Mouse (Mus musculus): ENCODE data around the gene Ppp2r3a. TPM values are rescaled to one million over a fixed set of nuclear protein-coding genes. Genes with fewer than 3 reads are reported as not detected.
A peak's percentile ranks its signal among the peaks of the same experiment; 100 is the strongest.

Ppp2r3a gene
- polyA plus RNA-seq, 1 experiment from 2014 or later, result 2.6 TPM

DNA sequence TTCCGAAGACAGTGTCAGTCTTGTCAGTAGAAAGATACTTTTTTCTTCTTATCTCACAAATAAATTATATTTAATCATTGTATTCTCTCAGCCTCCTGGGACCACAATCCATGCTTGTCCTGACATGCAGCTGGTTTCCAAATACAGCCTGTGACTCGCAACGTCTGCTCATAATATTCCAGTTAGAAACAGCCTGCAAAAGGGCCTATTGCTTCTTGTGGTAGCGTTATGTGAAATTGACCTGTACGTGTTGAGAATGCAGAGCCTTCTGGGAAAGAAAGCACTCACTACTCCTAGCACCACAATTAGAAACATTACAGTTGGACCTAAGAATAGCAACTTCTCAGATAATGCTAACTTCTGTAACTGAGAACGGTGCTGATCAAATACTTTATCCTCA, 52.8 kb downstream of the Ppp2r3a start:
- Histone ChIP-seq H3K9me3 (ENCODE audit: low read length) (no peaks in the 10 kb centered on the region), H3K27me3 (ENCODE audit: insufficient read depth, low read length) (no peaks in the 10 kb centered on the region)
- DNase-seq, result no peak

DNA sequence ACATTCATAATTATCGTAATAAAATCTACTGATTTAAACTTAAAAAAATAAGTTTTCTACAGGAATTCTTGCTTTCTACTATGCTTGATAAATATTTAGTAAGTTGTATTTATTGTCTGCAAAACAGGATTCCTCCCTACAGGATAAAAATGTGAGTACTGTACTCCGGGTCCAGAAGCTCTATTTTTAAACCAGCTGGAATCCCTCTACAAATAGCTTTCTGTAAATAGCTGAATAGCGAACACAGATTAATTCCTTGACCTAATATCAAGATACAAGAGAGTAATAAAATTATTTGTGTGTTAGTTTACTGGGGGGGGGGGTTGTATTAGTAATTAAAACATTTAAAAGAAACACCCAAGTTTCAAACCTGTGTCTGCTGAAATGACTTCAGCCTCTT, 53.3 kb downstream of the Ppp2r3a start:
- no peak overlapping the region for H3K4me2 ChIP-seq (ENCODE audit: low read depth, low read length)
- no peaks in the 10 kb centered on the region for H3K27me3 ChIP-seq (ENCODE audit: insufficient read depth, low read length)
- H3K9ac ChIP-seq (replicated peaks), result no peak overlapping the region
- H3K27ac ChIP-seq (ENCODE audit: low read depth), result no peak overlapping the region
- H3K4me1 ChIP-seq (ENCODE audit: insufficient read depth), result no peaks in the 10 kb centered on the region
- 80% methylated on average over 3 of the region's 3 CpGs for WGBS (ENCODE audit: insufficient replicate concordance)
- 0 out of 2 replicates have a peak, but pooled peaks cover 2% of the 10 kb centered on the region for H3K36me3 ChIP-seq (replicated peaks; ENCODE audit: insufficient read depth, low read length)
- ATAC-seq, result no peak
- no peak for TF ChIP-seq EP300 (IDR thresholded peaks at IDR 0.05; ENCODE audit: low read depth)
- TF ChIP-seq CTCF (IDR thresholded peaks at IDR 0.05; ENCODE audit: low read depth), result no peak
- no peak overlapping the region for H3K4me3 ChIP-seq (ENCODE audit: low read depth, low read length)
- DNase-seq, result no peak
- H3K9me3 ChIP-seq (ENCODE audit: low read length), result no peaks in the 10 kb centered on the region

More for the DNA sequence above, 52.8 kb downstream of the Ppp2r3a start:
- Histone ChIP-seq H3K4me3 (ENCODE audit: low read depth, low read length) (no peak overlapping the region), H3K36me3 (replicated peaks; ENCODE audit: insufficient read depth, low read length) (0 out of 2 replicates have a peak, but pooled peaks cover 2% of the 10 kb centered on the region), H3K4me1 (ENCODE audit: insufficient read depth) (no peaks in the 10 kb centered on the region), H3K9ac (replicated peaks) (no peak overlapping the region), H3K4me2 (ENCODE audit: low read depth, low read length) (no peak overlapping the region), H3K27ac (ENCODE audit: low read depth) (no peak overlapping the region)
- no peak for TF ChIP-seq EP300 (IDR thresholded peaks at IDR 0.05; ENCODE audit: low read depth)
- no peak for TF ChIP-seq CTCF (IDR thresholded peaks at IDR 0.05; ENCODE audit: low read depth)
- 67% methylated on average over 6 of the region's 6 CpGs for whole genome bisulfite sequencing (ENCODE audit: insufficient replicate concordance)
- no peak for ATAC-seq

DNA sequence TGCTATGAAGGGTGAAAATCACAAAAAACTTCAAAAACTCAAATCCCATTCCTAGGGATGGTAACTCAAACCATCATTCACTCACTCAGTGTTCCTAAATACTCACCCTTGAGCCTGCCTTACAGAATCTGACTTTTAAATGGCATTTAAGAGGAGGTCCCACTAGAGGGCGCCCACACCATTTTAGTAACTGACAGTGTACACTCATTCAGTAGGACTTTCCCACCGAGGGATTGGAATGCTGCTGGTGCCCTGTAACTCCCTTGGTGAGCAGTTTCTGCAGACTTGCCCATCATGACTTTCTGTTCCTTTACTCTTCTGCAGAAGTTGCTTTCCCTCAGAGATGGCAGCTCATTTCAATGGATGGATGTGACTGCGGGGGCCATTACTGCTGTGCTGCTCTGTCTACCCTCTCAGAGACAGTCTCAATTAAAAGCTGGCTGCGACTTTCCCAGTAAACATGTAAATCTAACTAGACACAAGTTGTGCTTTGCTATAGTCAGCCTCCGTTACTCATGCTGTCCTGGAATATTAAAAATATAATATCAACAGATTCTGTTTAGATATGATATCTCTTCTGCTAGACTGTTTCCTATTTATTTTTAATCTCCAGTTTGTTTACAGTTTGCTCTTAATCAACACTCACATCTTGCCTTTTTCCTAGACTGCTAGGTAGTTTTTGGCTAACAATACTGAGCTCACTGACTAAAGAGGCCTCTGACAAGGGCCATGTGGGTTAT, 69.5 kb downstream of the Ppp2r3a start:
- peaks cover 7% of the 10 kb centered on the region for H3K36me3 ChIP-seq (replicated peaks; ENCODE audit: insufficient read depth, low read length)
- no peak overlapping the region for H3K27ac ChIP-seq (ENCODE audit: low read depth)
- H3K4me1 ChIP-seq (ENCODE audit: insufficient read depth), result no peaks in the 10 kb centered on the region
- H3K4me3 ChIP-seq (ENCODE audit: low read depth, low read length), result no peak overlapping the region
- DNase-seq, result peak; percentile 84
- TF ChIP-seq CTCF (IDR thresholded peaks at IDR 0.05; ENCODE audit: low read depth) (peak; percentile 89), EP300 (IDR thresholded peaks at IDR 0.05; ENCODE audit: low read depth) (no peak)
- H3K9ac ChIP-seq (replicated peaks), result no peak overlapping the region
- H3K9me3 ChIP-seq (ENCODE audit: low read length), result no peaks in the 10 kb centered on the region
- H3K4me2 ChIP-seq (ENCODE audit: low read depth, low read length), result no peak overlapping the region
- peak; percentile 57; the same call in 1 of the 2 replicates for ATAC-seq
- WGBS (ENCODE audit: insufficient replicate concordance), result 37% methylated on average over 5 of the region's 5 CpGs
- no peaks in the 10 kb centered on the region for H3K27me3 ChIP-seq (ENCODE audit: insufficient read depth, low read length)

- H3K4me3 ChIP-seq (ENCODE audit: low read depth, low read length), result no peak overlapping the region
- WGBS (ENCODE audit: insufficient replicate concordance), result 79% methylated on average over 6 of the region's 6 CpGs
- no peak for DNase-seq
- no peaks in the 10 kb centered on the region for H3K4me1 ChIP-seq (ENCODE audit: insufficient read depth)
- H3K36me3 ChIP-seq (replicated peaks; ENCODE audit: insufficient read depth, low read length), result peaks cover 9% of the 10 kb centered on the region
- no peak overlapping the region for H3K27ac ChIP-seq (ENCODE audit: low read depth)
- H3K9me3 ChIP-seq (ENCODE audit: low read length), result no peaks in the 10 kb centered on the region
- no peak overlapping the region for H3K4me2 ChIP-seq (ENCODE audit: low read depth, low read length)
- TF ChIP-seq EP300 (IDR thresholded peaks at IDR 0.05; ENCODE audit: low read depth), result no peak
- TF ChIP-seq CTCF (IDR thresholded peaks at IDR 0.05; ENCODE audit: low read depth), result no peak
- no peaks in the 10 kb centered on the region for H3K27me3 ChIP-seq (ENCODE audit: insufficient read depth, low read length)
- no peak for ATAC-seq
- no peak overlapping the region for H3K9ac ChIP-seq (replicated peaks)
These were observed 70.3 kb downstream of the Ppp2r3a start for GRCm38 (mm10) chr9:101181291-101181690.

DNA sequence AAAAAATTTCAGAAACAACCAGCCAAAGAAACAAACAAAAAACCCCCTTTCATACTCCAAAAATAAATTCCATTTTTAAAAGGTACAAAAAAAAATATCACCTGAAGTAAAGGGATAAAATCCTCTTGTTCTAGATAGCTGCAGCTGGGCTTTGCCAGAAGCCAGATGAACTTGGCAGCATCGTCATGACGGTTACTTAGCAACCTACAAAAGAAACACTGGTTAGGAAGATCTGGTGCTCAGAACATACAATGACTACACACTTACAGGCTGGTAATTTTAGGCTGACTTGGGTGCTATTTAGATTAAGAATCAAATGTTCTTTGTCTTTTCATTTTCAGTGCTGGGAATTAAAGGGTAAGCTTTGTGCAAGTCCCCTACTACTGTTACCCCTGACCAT, 71.4 kb downstream of the Ppp2r3a start:
- WGBS (ENCODE audit: insufficient replicate concordance), result 72% methylated on average over 2 of the region's 2 CpGs
- Histone ChIP-seq H3K4me1 (ENCODE audit: insufficient read depth) (no peaks in the 10 kb centered on the region), H3K4me2 (ENCODE audit: low read depth, low read length) (no peak overlapping the region), H3K27ac (ENCODE audit: low read depth) (no peak overlapping the region), H3K9me3 (ENCODE audit: low read length) (no peaks in the 10 kb centered on the region), H3K36me3 (replicated peaks; ENCODE audit: insufficient read depth, low read length) (peaks cover 6% of the 10 kb centered on the region), H3K27me3 (ENCODE audit: insufficient read depth, low read length) (no peaks in the 10 kb centered on the region), H3K9ac (replicated peaks) (no peak overlapping the region), H3K4me3 (ENCODE audit: low read depth, low read length) (no peak overlapping the region)
- TF ChIP-seq CTCF (IDR thresholded peaks at IDR 0.05; ENCODE audit: low read depth) (no peak), EP300 (IDR thresholded peaks at IDR 0.05; ENCODE audit: low read depth) (no peak)
- ATAC-seq, result no peak
- DNase-seq, result no peak

DNA sequence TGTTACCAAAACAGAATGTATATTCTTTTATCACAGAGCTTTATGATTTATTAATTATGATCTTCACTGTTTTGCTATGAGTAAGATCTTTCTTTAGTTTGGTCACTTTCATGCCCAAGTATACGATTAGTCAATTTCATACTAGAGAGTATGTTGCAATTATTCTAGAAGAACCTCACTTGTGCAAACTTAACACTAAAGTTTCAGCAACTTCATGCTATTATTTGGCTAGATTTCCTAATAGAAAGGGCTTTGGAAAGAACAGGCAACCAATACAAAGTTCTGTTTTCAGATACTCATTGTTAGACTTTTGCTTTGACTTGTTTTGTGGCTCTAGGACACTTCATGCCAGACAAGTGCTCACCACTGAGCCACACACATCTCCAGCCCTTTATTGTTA, 91.0 kb downstream of the Ppp2r3a start:
- Histone ChIP-seq H3K27me3 (ENCODE audit: insufficient read depth, low read length) (no peaks in the 10 kb centered on the region), H3K4me1 (ENCODE audit: insufficient read depth) (no peaks in the 10 kb centered on the region), H3K4me2 (ENCODE audit: low read depth, low read length) (no peak overlapping the region), H3K9ac (replicated peaks) (no peak overlapping the region), H3K4me3 (ENCODE audit: low read depth, low read length) (no peak overlapping the region), H3K27ac (ENCODE audit: low read depth) (no peak overlapping the region), H3K36me3 (replicated peaks; ENCODE audit: insufficient read depth, low read length) (no peaks in the 10 kb centered on the region; the same call in 1 of the 2 replicates), H3K9me3 (ENCODE audit: low read length) (no peaks in the 10 kb centered on the region)
- TF ChIP-seq EP300 (IDR thresholded peaks at IDR 0.05; ENCODE audit: low read depth) (0 out of 2 replicates have a peak, but pooled peaks have one; percentile 30), CTCF (IDR thresholded peaks at IDR 0.05; ENCODE audit: low read depth) (no peak)
- ATAC-seq, result peak; percentile 47; the same call in 1 of the 2 replicates
- 50% methylated on average over 1 of the region's 1 CpGs for WGBS (ENCODE audit: insufficient replicate concordance)
- DNase-seq, result no peak
